Mouse (Mus musculus): ENCODE measurements around the gene Macc1. TPM values are rescaled to one million over a fixed set of nuclear protein-coding genes. Genes with fewer than 3 reads are reported as not detected.
"Not testable (repeated sequence)": the region's sequence is repeated elsewhere in the genome, so short reads cannot be mapped to it uniquely, and the experiment has no call there.

The Macc1 gene
- polyA plus RNA-seq, 1 experiment from 2014 or later, result not detected

DNA sequence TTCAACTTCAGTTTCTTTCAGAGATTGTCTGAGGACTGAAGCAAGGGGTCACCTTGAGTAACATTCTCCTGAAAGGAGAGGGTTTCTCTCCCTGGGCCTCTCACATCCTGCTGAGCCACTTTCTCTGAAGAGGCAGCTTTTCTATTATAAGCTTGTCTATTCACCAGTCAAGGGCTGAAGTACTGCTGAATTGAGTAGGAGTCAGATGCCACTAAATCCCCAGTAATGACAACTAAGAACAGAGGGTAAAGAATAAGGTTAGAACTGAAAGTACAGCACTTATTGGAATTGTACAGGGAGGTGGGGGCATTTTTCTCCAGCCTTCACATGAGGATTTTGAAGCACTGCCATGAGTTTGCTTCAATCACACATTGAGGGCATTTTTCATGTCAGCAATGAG lies 19.3 kb downstream of the Macc1 start:
- no peak for ATAC-seq (ENCODE audit: low FRiP score)

DNA sequence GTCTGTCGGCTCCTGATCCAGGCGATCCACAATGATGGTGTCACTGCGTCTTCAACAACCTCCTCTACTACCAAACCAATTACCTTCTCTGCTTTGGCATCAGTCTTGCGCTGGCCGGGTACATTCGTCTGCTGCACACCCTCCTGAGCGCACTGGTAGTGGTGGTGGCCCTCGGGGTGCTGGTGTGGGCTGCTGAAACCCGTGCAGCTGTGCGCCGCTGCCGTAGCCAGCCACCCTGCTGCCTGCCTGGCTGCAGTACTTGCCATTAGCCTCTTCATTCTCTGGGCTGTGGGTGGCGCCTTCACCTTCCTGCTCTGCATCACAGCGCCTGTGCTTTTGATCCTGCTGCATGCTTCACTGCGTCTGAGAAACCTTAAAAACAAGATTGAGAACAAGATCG lies 38.5 kb downstream of the Macc1 start:
- not testable (repeated sequence) for H3K4me1 ChIP-seq (replicated peaks); H3K9ac ChIP-seq; H3K9me3 ChIP-seq; H3K36me3 ChIP-seq; H3K27me3 ChIP-seq; H3K4me2 ChIP-seq; ATAC-seq (ENCODE audit: low FRiP score); H3K4me3 ChIP-seq; H3K27ac ChIP-seq
- WGBS, result 35% methylated on average over 16 of the region's 16 CpGs

More for the DNA sequence above, 19.3 kb downstream of the Macc1 start:
- H3K36me3 ChIP-seq, result no peaks in the 10 kb centered on the region
- H3K9me3 ChIP-seq, result no peaks in the 10 kb centered on the region
- H3K4me3 ChIP-seq, result no peak overlapping the region
- H3K4me2 ChIP-seq, result no peak overlapping the region
- H3K9ac ChIP-seq, result no peak overlapping the region
- no peaks in the 10 kb centered on the region for H3K27me3 ChIP-seq
- no peaks in the 10 kb centered on the region for H3K4me1 ChIP-seq (replicated peaks)
- no peak overlapping the region for H3K27ac ChIP-seq

DNA sequence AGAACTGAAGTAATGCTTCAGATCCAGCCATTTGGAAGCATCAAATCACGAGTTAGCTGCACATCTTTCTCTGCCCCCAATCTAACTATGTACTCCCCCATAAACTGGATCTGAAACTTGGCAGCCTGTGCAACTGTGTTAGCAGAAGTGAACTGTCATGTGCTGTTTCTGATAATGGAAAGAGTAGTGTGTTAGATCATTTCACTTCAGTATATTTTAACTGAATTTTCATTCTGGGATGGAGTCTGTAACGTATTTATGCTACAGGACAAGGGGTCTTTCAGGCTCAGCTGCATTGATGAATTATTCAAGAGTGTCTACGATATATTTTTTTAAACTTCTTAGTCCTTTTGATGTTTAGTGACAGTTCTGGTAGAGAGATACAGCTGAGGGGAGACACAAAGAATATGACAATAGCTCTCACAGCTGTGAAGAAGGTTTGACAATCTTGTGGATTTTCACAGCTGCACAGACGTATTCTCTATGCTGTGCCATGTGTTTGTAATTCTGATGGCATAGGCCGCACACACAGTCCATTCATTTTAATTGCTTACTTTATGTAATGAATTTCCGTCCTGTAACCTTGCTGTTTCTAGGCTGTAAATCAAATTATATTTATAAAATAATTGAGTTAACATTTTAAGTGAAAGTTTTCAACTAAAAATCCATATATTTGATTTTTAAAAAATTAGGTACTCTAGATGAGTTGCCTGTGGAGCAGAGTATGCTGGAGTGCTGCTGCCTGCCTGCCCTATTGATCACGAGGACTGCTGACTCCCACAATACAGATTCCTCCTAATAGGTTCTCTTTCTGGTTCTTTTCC lies 43.6 kb downstream of the Macc1 start:
- 31% methylated on average over 7 of the region's 7 CpGs for WGBS
- Histone ChIP-seq H3K36me3 (no peaks in the 10 kb centered on the region), H3K4me3 (no peak overlapping the region), H3K9me3 (no peaks in the 10 kb centered on the region), H3K27ac (no peak overlapping the region), H3K27me3 (no peaks in the 10 kb centered on the region), H3K4me2 (no peak overlapping the region), H3K9ac (no peak overlapping the region), H3K4me1 (replicated peaks) (no peaks in the 10 kb centered on the region)
- peak; percentile 57; the same call in 1 of the 2 replicates for ATAC-seq (ENCODE audit: low FRiP score)

DNA sequence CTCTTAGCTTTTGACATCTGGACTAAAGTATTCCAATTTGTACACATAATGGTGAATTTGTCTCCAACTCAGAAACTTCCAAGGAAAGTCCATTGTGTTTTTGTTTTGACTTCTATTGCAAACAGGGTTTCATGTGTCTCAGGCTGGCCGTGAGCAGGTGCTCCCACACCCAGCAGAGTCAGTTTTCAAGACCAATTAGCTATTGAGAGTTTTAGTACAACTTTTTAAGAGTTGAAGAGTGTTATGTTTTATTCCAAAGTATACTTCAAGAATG lies 44.1 kb downstream of the Macc1 start:
- H3K9me3 ChIP-seq, result no peaks in the 10 kb centered on the region
- H3K27me3 ChIP-seq, result no peaks in the 10 kb centered on the region
- no peak overlapping the region for H3K27ac ChIP-seq
- H3K4me2 ChIP-seq, result no peak overlapping the region
- no peak overlapping the region for H3K4me3 ChIP-seq
- WGBS, result 37% methylated on average over 1 of the region's 1 CpGs
- no peaks in the 10 kb centered on the region for H3K36me3 ChIP-seq
- no peak overlapping the region for H3K9ac ChIP-seq
- H3K4me1 ChIP-seq (replicated peaks), result no peaks in the 10 kb centered on the region
- no peak for ATAC-seq (ENCODE audit: low FRiP score)

DNA sequence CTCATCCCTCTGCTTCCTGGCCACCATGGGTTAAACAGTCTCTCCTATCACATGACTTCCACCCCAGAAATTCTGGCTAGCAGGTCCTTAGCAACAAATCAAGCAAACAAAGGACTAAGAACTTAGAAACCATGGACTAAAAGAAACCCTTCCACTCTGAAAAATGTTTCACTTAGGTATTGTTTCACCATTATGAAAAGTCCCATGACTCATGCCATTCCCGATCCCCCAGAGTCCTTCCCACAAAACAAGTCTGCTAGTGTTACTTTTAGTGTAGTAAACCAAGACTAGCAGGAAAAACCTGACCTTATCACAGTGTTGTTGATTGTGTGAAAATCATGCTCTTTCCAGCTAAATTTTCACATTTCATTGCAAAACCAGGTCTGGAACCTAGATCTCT lies 51.0 kb downstream of the Macc1 start:
- whole genome bisulfite sequencing, result 38% methylated on average over 1 of the region's 1 CpGs
- Histone ChIP-seq H3K4me2 (no peak overlapping the region), H3K4me1 (replicated peaks) (no peaks in the 10 kb centered on the region), H3K9ac (no peak overlapping the region), H3K9me3 (no peaks in the 10 kb centered on the region), H3K4me3 (no peak overlapping the region), H3K27ac (no peak overlapping the region), H3K36me3 (no peaks in the 10 kb centered on the region), H3K27me3 (no peaks in the 10 kb centered on the region)
- ATAC-seq (ENCODE audit: low FRiP score), result no peak

DNA sequence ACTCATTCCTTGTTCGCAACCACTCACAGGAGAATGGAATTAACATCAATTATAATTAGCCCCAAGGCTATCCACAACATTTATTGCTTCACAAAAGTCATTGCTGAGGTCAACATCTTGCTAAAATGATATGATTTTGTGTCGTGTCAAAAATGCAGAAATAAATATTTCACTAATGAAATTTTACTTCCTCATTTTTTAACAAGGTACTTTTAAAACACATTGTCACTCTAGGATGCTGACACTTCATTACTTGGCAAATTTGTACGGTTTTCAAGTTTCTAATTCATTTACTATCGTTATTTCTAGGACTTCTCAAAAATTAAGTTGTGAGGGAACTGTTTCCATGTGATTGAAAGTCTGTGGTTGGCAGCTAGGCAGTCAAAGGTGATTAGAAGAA lies 55.8 kb downstream of the Macc1 start:
- Histone ChIP-seq H3K27ac (no peak overlapping the region), H3K4me2 (no peak overlapping the region), H3K36me3 (no peaks in the 10 kb centered on the region), H3K9ac (no peak overlapping the region), H3K9me3 (no peaks in the 10 kb centered on the region), H3K27me3 (no peaks in the 10 kb centered on the region), H3K4me1 (replicated peaks) (no peaks in the 10 kb centered on the region), H3K4me3 (no peak overlapping the region)
- WGBS, result 81% methylated on average over 4 of the region's 4 CpGs
- no peak for ATAC-seq (ENCODE audit: low FRiP score)

DNA sequence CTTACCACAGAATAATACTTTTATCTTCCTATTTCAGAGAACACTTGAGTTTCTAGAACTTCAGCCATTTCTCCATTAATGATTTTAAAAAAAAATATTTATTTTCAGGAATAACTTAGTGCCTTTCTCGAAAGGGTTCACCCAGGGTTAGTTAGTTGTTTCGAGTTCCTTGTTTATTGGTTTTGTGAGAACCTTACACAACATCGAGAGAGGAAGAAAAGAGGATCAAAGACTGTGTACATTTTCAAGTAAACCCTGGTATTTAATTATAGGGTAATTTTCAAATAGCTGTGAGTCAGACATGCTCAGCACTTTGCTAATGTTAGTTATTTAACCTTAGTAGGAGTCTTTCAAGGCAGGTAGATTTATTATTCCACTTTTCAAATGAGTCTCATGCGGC lies 58.3 kb downstream of the Macc1 start:
- no peak overlapping the region for H3K27ac ChIP-seq
- no peaks in the 10 kb centered on the region for H3K27me3 ChIP-seq
- no peak overlapping the region for H3K4me2 ChIP-seq
- WGBS, result 88% methylated on average over 4 of the region's 4 CpGs
- H3K4me1 ChIP-seq (replicated peaks), result no peaks in the 10 kb centered on the region
- no peak overlapping the region for H3K4me3 ChIP-seq
- no peak for ATAC-seq (ENCODE audit: low FRiP score)
- H3K36me3 ChIP-seq, result no peaks in the 10 kb centered on the region
- no peak overlapping the region for H3K9ac ChIP-seq
- no peaks in the 10 kb centered on the region for H3K9me3 ChIP-seq

DNA sequence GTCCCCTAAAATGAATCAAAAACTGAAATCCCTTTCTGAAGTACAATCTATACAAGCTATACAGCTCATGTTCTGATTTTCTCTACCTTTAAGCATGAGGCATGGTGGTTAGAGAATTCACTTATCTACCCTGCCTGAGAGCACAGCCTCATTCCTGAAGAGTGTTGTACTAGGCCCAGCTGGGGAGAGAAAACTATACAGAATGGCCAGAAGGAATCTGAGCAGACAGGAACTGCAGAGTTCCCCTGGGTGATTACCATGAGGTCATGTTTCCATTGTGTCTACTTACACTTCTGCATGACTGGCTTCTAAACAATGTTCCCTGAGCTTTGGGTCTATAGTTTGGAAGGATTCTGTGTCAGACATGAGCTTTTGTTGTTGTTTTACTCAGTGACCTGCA lies 62.8 kb downstream of the Macc1 start:
- no peaks in the 10 kb centered on the region for H3K4me1 ChIP-seq (replicated peaks)
- no peaks in the 10 kb centered on the region for H3K9me3 ChIP-seq
- H3K4me2 ChIP-seq, result no peak overlapping the region
- no peak overlapping the region for H3K4me3 ChIP-seq
- no peak for ATAC-seq (ENCODE audit: low FRiP score)
- H3K9ac ChIP-seq, result no peak overlapping the region
- H3K27ac ChIP-seq, result no peak overlapping the region
- no peaks in the 10 kb centered on the region for H3K27me3 ChIP-seq
- H3K36me3 ChIP-seq, result no peaks in the 10 kb centered on the region

DNA sequence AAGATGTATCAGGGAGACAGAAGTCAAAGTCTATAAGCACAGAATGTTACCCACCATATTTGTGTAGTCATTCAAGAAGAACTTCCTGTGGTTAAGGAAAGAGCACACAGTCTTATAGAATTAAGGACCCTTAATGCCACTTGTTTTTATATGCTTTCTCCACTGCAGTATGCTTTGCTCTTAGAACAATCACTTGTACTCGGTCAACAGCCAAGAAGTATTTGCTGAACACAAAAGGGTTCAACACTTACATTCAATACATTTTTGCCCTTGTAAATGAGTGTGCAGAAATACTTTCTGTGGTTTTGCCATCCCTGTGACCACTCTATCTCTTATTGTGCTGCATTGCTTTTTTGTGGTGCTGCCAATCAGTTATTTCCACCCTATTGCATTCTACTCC lies 67.8 kb downstream of the Macc1 start:
- no peak overlapping the region for H3K27ac ChIP-seq
- H3K9me3 ChIP-seq, result no peaks in the 10 kb centered on the region
- no peak overlapping the region for H3K9ac ChIP-seq
- no peaks in the 10 kb centered on the region for H3K27me3 ChIP-seq
- H3K4me3 ChIP-seq, result no peak overlapping the region
- no peaks in the 10 kb centered on the region for H3K36me3 ChIP-seq
- no peaks in the 10 kb centered on the region for H3K4me1 ChIP-seq (replicated peaks)
- 68% methylated on average over 1 of the region's 1 CpGs for WGBS
- ATAC-seq (ENCODE audit: low FRiP score), result no peak
- H3K4me2 ChIP-seq, result no peak overlapping the region

DNA sequence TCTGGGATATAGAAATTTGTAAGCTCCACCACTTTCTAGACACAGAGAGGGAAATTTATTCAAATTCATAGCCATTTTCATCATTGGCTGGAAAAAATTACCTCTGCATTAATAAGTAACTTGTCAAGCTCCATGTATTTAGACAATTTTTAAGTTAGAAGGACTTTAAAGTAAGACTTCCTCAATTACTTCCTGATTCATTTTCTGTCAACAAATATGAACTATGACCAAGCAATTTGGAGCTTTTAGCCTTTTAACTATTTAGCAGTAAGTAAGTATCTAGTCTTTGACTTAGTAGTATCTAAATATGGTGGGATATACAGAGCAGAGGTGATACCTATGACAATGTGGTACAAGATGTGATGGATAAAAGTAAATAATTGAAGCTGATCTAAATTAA lies 72.2 kb downstream of the Macc1 start:
- no peaks in the 10 kb centered on the region for H3K9me3 ChIP-seq
- no peak overlapping the region for H3K9ac ChIP-seq
- H3K4me3 ChIP-seq, result no peak overlapping the region
- no peaks in the 10 kb centered on the region for H3K4me1 ChIP-seq (replicated peaks)
- no peak overlapping the region for H3K4me2 ChIP-seq
- no peaks in the 10 kb centered on the region for H3K27me3 ChIP-seq
- H3K36me3 ChIP-seq, result no peaks in the 10 kb centered on the region
- no peak for ATAC-seq (ENCODE audit: low FRiP score)
- no peak overlapping the region for H3K27ac ChIP-seq

DNA sequence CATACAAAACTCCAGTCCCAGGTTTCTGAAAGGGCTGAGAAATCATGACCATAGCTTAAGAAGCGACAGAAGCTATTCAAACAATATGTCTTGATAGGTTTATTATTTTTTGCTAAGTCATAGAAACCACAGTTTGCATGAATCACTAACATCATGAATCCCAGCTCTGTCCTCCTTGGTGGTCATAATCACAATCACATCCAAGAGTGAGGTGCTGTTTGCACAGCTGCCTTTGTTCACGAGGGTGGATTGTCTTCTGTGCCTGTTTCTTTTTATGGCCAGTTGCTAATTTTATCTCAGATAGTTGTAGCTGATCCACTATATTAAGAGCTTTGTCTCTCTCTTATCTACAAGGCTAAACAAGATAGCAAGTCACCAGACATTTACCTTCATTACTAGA lies 72.6 kb downstream of the Macc1 start:
- Histone ChIP-seq H3K9me3 (no peaks in the 10 kb centered on the region), H3K36me3 (no peaks in the 10 kb centered on the region), H3K9ac (no peak overlapping the region), H3K27me3 (no peaks in the 10 kb centered on the region), H3K4me2 (no peak overlapping the region), H3K27ac (no peak overlapping the region), H3K4me1 (replicated peaks) (no peaks in the 10 kb centered on the region), H3K4me3 (no peak overlapping the region)
- no peak for ATAC-seq (ENCODE audit: low FRiP score)
- 80% methylated on average over 2 of the region's 2 CpGs for WGBS

DNA sequence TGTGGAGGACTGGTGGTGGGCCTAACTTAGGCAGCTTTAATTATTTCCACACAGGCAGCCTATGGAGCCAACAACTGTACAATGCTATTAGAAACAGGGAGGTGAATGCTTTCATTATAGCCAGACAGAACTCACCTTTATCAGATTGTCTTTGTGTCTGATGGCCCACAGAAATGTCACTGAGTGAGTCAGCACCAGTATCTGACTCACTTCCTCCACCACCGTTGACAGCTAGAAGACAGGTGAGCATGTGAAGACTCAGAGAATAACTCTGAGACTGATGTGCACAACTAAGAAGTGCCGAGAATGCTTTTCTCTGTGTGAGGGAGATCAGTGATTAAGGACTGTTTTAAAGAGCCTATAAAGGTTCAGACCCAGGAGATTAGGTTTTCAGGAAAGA lies 73.9 kb downstream of the Macc1 start:
- WGBS, result 89% methylated on average over 2 of the region's 2 CpGs

DNA sequence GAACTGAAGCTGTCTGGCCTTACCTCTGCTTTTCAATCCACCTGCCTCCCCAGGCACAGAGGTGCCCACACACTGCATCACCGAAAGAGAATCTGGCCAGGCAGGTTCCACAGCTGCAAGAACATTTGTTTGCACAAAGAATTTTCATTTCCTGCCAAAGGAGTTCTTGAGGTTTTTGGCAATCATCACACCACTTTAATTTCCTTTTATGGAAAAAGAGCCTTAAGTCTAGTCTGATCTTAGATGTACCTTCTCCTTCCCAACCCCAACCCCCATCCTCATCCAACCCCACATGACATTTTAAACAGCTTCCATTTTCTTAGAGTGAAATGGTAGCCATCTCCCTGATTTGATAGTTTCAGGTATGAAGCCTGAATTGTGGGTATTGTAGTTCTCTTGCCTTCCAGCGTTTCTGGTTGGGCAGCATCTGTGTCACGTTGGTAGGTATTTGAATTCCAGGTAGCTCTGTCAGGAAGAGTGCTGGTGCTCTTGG lies 76.2 kb downstream of the Macc1 start:
- WGBS, result 69% methylated on average over 3 of the region's 3 CpGs
- no peaks in the 10 kb centered on the region for H3K27me3 ChIP-seq
- no peak overlapping the region for H3K4me2 ChIP-seq
- H3K9me3 ChIP-seq, result no peaks in the 10 kb centered on the region
- H3K4me3 ChIP-seq, result no peak overlapping the region
- H3K4me1 ChIP-seq (replicated peaks), result no peaks in the 10 kb centered on the region
- no peaks in the 10 kb centered on the region for H3K36me3 ChIP-seq
- H3K9ac ChIP-seq, result no peak overlapping the region
- H3K27ac ChIP-seq, result no peak overlapping the region
- no peak for ATAC-seq (ENCODE audit: low FRiP score)

More for the DNA sequence above, 73.9 kb downstream of the Macc1 start:
- no peaks in the 10 kb centered on the region for H3K4me1 ChIP-seq (replicated peaks)
- no peak for ATAC-seq (ENCODE audit: low FRiP score)
- no peak overlapping the region for H3K27ac ChIP-seq
- H3K9ac ChIP-seq, result no peak overlapping the region
- H3K36me3 ChIP-seq, result no peaks in the 10 kb centered on the region
- H3K4me3 ChIP-seq, result no peak overlapping the region
- H3K9me3 ChIP-seq, result no peaks in the 10 kb centered on the region
- H3K4me2 ChIP-seq, result no peak overlapping the region
- H3K27me3 ChIP-seq, result no peaks in the 10 kb centered on the region

Data from hindbrain, embryonic 13.5 days (tissue).